Mouse (Mus musculus) cerebellum, adult 2 months (tissue): ENCODE measurements around the gene Cdr1. TPM values are rescaled to one million over a fixed set of nuclear protein-coding genes. Genes with fewer than 3 reads are reported as not detected.

ENCODE experiments used
- DNase-seq, 2 experiments: peaks; one replicate each; pipeline ENCODE4 v3.0.0; 2021
- H3K27ac ChIP-seq: fragments of 200-500 bp; 2 replicates; pipeline ENCODE4 v1.5.1; 2012; ENCODE audit warnings: low read length, control low read depth, inconsistent platforms; ENCODE audit not compliant: insufficient read depth
- H3K27me3 ChIP-seq: fragments of 200-500 bp; 2 replicates; pipeline ENCODE4 v1.6.1; 2012; ENCODE audit warnings: inconsistent platforms, mild to moderate bottlenecking, low read length, moderate library complexity; ENCODE audit not compliant: control insufficient read depth, insufficient read depth
- H3K4me1 ChIP-seq: fragments of 200-500 bp; 2 replicates; pipeline ENCODE4 v1.6.1; 2011; ENCODE audit warnings: low read length; ENCODE audit not compliant: control insufficient read depth, insufficient read depth
- H3K4me3 ChIP-seq: fragments of 200-500 bp; replicated peaks from 2 replicates; pipeline ENCODE3; 2011; ENCODE audit warnings: mild to moderate bottlenecking, low read depth, low read length, control low read depth; ENCODE audit not compliant: insufficient read depth
- CTCF ChIP-seq: fragments of 200-500 bp; IDR thresholded peaks from 2 replicates; pipeline ENCODE4 v1.5.1; 2011; ENCODE audit warnings: low read depth, mild to moderate bottlenecking, control low read depth, low read length, moderate library complexity, borderline replicate concordance; ENCODE audit not compliant: insufficient read depth
- POLR2A ChIP-seq: fragments of 200-500 bp; IDR thresholded peaks from 2 replicates; pipeline ENCODE4 v1.6.1; 2011; ENCODE audit warnings: low read length, control low read depth, borderline replicate concordance; ENCODE audit not compliant: insufficient read depth
- WGBS: fragments of 180-500 bp; shearing (Covaris S2); methylation state at CpG from one replicate; pipeline ENCODE4 v1.1.7; 2018; 5-methylcytosine and 5-hydroxymethylcytosine counted together
- polyA plus RNA-seq: library from polyadenylated mRNA; depleted of rRNA; stranded (reverse); fragments of >200 nt; gene quantifications from 2 replicates; pipeline ENCODE4 v1.2.3, GENCODE M21; 2012; rRNA removed

Gene Cdr1
- 3.7 and 3.9 TPM in 2 replicates for polyA plus RNA-seq

GRCm38 (mm10) chrX:61185458-61185857, at the start of gene Cdr1:
Cdr1 (minus strand) TSS chrX:61185558.
- no peak within 1 kb of the TSS for H3K4me3 ChIP-seq
- TF ChIP-seq CTCF (no peak), POLR2A (no peak)

GRCm38 (mm10) chrX:61185869-61186268, 511 bp upstream of the Cdr1 start:
- DNase-seq = no peak
- TF ChIP-seq CTCF (no peak), POLR2A (no peak)
- Histone ChIP-seq H3K4me1 (no peaks in the 10 kb centered on the region), H3K27me3 (no peaks in the 10 kb centered on the region), H3K4me3 (no peak overlapping the region), H3K27ac (no peak overlapping the region)
- WGBS = 96% methylated on average over 6 of the region's 6 CpGs

More at GRCm38 (mm10) chrX:61185458-61185857, at the start of gene Cdr1:
- WGBS = 96% methylated on average over 6 of the region's 6 CpGs
- no peaks in the 10 kb centered on the region for H3K27me3 ChIP-seq
- DNase-seq = no peak
- H3K27ac ChIP-seq = no peak within 1 kb of the TSS
- no peaks in the 10 kb centered on the region for H3K4me1 ChIP-seq

GRCm38 (mm10) chrX:61166519-61166918, 18.8 kb downstream of the Cdr1 start:
- WGBS = 23% methylated on average over 2 of the region's 2 CpGs
- H3K4me3 ChIP-seq = no peak overlapping the region
- H3K4me1 ChIP-seq = peaks cover 4% of the 10 kb centered on the region
- H3K27me3 ChIP-seq = no peaks in the 10 kb centered on the region
- peak; percentile 17 to 29 for DNase-seq
- no peak overlapping the region for H3K27ac ChIP-seq
- peak; percentile 19; the same call in 1 of the 2 replicates for TF ChIP-seq CTCF
- TF ChIP-seq POLR2A = no peak

GRCm38 (mm10) chrX:61161249-61161648, 24.1 kb downstream of the Cdr1 start:
- peaks cover 4% of the 10 kb centered on the region for H3K4me1 ChIP-seq
- no peaks in the 10 kb centered on the region for H3K27me3 ChIP-seq
- no peak overlapping the region for H3K4me3 ChIP-seq
- WGBS = 21% methylated on average over 2 of the region's 2 CpGs
- TF ChIP-seq POLR2A (no peak), CTCF (no peak)
- no peak overlapping the region for H3K27ac ChIP-seq
- DNase-seq = peak in 1 of 2 experiments; percentile 34

GRCm38 (mm10) chrX:61154657-61155256, 30.6 kb downstream of the Cdr1 start:
- H3K27me3 ChIP-seq = no peaks in the 10 kb centered on the region
- H3K4me1 ChIP-seq = no peaks in the 10 kb centered on the region
- no peak overlapping the region for H3K27ac ChIP-seq
- TF ChIP-seq POLR2A = no peak
- TF ChIP-seq CTCF = no peak
- 73% methylated on average over 1 of the region's 1 CpGs for WGBS
- no peak overlapping the region for H3K4me3 ChIP-seq
- no peak for DNase-seq

GRCm38 (mm10) chrX:61154246-61154645, 31.1 kb downstream of the Cdr1 start:
- no peak overlapping the region for H3K4me3 ChIP-seq
- H3K27me3 ChIP-seq = no peaks in the 10 kb centered on the region
- no peak overlapping the region for H3K27ac ChIP-seq
- H3K4me1 ChIP-seq = no peaks in the 10 kb centered on the region
- TF ChIP-seq POLR2A = no peak
- no peak for TF ChIP-seq CTCF
- 52% methylated on average over 3 of the region's 3 CpGs for WGBS
- no peak for DNase-seq

GRCm38 (mm10) chrX:61146569-61146968, 38.8 kb downstream of the Cdr1 start:
- no peak for TF ChIP-seq CTCF
- TF ChIP-seq POLR2A = no peak
- H3K4me3 ChIP-seq = no peak overlapping the region
- WGBS = 26% methylated on average over 2 of the region's 2 CpGs
- no peaks in the 10 kb centered on the region for H3K27me3 ChIP-seq
- no peaks in the 10 kb centered on the region for H3K4me1 ChIP-seq
- no peak for DNase-seq
- no peak overlapping the region for H3K27ac ChIP-seq

GRCm38 (mm10) chrX:61145416-61145815, 39.9 kb downstream of the Cdr1 start:
- H3K4me1 ChIP-seq = no peaks in the 10 kb centered on the region
- H3K27me3 ChIP-seq = no peaks in the 10 kb centered on the region
- no peak overlapping the region for H3K27ac ChIP-seq
- no peak overlapping the region for H3K4me3 ChIP-seq
- DNase-seq = no peak
- TF ChIP-seq POLR2A (no peak), CTCF (no peak)
- WGBS = 84% methylated on average over 2 of the region's 2 CpGs
